Mouse (Mus musculus): ENCODE data around the gene Zdhhc14. TPM values are rescaled to one million over a fixed set of nuclear protein-coding genes. Genes with fewer than 3 reads are reported as not detected.
A peak's percentile ranks its signal among the peaks of the same experiment; 100 is the strongest.

Gene Zdhhc14
- polyA plus RNA-seq, 2 experiments, result 2.6 to 5.8 TPM

DNA sequence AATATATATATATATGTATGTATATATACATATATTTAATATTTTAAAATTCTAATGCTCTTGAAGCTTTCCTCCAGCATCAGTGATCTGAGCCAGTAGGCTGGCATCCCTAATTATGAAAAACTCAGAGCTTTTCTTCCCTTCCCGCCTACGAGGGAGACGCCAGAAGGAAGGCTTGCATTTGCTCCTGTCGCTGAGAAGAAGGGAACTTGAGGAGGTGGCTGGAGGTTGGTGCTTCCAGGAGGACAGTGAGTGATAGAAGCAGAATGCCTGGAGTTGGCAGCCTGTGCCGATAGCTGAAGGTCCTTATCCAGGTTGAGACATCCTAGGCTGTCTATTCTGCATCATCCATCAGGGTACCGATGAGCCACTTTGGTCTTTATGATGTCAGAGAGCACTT, 37.2 kb downstream of the Zdhhc14 start:
- Histone ChIP-seq H3K9me3 (ENCODE audit: control insufficient read depth, low read length) (no peaks in the 10 kb centered on the region), H3K4me2 (ENCODE audit: low read depth) (no peak overlapping the region), H3K4me1 (replicated peaks; ENCODE audit: control insufficient read depth in 2 of 2, insufficient read depth in 2 of 2, low read length in 1 of 2) (0 out of 4 replicates have a peak, but pooled peaks cover 0 to 5% of the 10 kb centered on the region in 2 experiments), H3K36me3 (replicated peaks; ENCODE audit: control insufficient read depth, insufficient read depth, low read depth) (no peaks in the 10 kb centered on the region), H3K27me3 (ENCODE audit: control insufficient read depth, insufficient read depth, low read length) (no peaks in the 10 kb centered on the region), H3K9ac (replicated peaks) (no peak overlapping the region), H3K27ac (no peak overlapping the region), H3K4me3 (ENCODE audit: insufficient read depth in 1 of 2, low read depth in 2 of 2, low read length in 2 of 2) (no peak overlapping the region)
- TF ChIP-seq CTCF (IDR thresholded peaks at IDR 0.05; ENCODE audit: low read depth) (no peak), EP300 (IDR thresholded peaks at IDR 0.05; ENCODE audit: low read depth) (no peak)
- DNase-seq (ENCODE audit: low read depth in 3 of 3, low spot score in 3 of 3), result no peak
- WGBS (ENCODE audit: insufficient replicate concordance), result 89% methylated on average over 6 of the region's 6 CpGs
- ATAC-seq (ENCODE audit: insufficient read depth), result no peak

DNA sequence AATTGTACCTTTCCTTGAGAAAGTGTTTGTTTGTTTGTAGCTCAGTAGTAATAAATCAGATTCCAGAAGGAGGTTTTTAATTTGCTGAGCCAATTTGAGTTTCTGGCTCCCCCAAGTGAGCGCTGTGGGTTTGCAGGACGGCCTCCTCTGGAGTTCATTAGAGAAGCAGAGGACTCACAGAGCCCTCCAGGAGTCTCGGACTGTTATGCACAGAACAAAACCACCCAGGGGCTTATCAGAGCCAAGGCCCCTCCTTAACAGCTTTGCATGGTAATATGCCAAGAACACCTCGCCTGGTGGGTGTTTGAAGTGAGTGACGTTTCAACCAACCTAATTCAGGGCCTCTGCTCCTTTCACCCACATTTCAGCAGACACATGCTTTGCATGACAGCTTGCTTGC, 40.5 kb downstream of the Zdhhc14 start:
- Histone ChIP-seq H3K27me3 (ENCODE audit: control insufficient read depth, insufficient read depth, low read length) (no peaks in the 10 kb centered on the region), H3K27ac (no peak overlapping the region), H3K36me3 (replicated peaks; ENCODE audit: control insufficient read depth, insufficient read depth, low read depth) (no peaks in the 10 kb centered on the region), H3K4me1 (replicated peaks; ENCODE audit: control insufficient read depth in 2 of 2, insufficient read depth in 2 of 2, low read length in 1 of 2) (0 out of 4 replicates have a peak, but pooled peaks cover 0 to 5% of the 10 kb centered on the region in 2 experiments), H3K4me2 (ENCODE audit: low read depth) (no peak overlapping the region), H3K4me3 (ENCODE audit: insufficient read depth in 1 of 2, low read depth in 2 of 2, low read length in 2 of 2) (no peak overlapping the region), H3K9ac (replicated peaks) (no peak overlapping the region), H3K9me3 (ENCODE audit: control insufficient read depth, low read length) (no peaks in the 10 kb centered on the region)
- DNase-seq (ENCODE audit: low read depth in 3 of 3, low spot score in 3 of 3) (no peak), ATAC-seq (ENCODE audit: insufficient read depth) (no peak)
- WGBS (ENCODE audit: insufficient replicate concordance), result 37% methylated on average over 5 of the region's 5 CpGs
- no peak for TF ChIP-seq CTCF (IDR thresholded peaks at IDR 0.05; ENCODE audit: low read depth)
- no peak for TF ChIP-seq EP300 (IDR thresholded peaks at IDR 0.05; ENCODE audit: low read depth)

GRCm38 (mm10) chr17:5535357-5535756, 43.0 kb downstream of the Zdhhc14 start:
- WGBS (ENCODE audit: insufficient replicate concordance), result 28% methylated on average over 4 of the region's 4 CpGs
- H3K4me1 ChIP-seq (replicated peaks; ENCODE audit: control insufficient read depth in 2 of 2, insufficient read depth in 2 of 2, low read length in 1 of 2), result 0 out of 4 replicates have a peak, but pooled peaks cover 0 to 2% of the 10 kb centered on the region in 2 experiments
- no peak for ATAC-seq (ENCODE audit: insufficient read depth)
- H3K36me3 ChIP-seq (replicated peaks; ENCODE audit: control insufficient read depth, insufficient read depth, low read depth), result no peaks in the 10 kb centered on the region
- H3K27ac ChIP-seq, result no peak overlapping the region
- TF ChIP-seq EP300 (IDR thresholded peaks at IDR 0.05; ENCODE audit: low read depth), result no peak
- peak; percentile 83 for TF ChIP-seq CTCF (IDR thresholded peaks at IDR 0.05; ENCODE audit: low read depth)
- no peaks in the 10 kb centered on the region for H3K27me3 ChIP-seq (ENCODE audit: control insufficient read depth, insufficient read depth, low read length)
- H3K9ac ChIP-seq (replicated peaks), result no peak overlapping the region
- no peaks in the 10 kb centered on the region for H3K9me3 ChIP-seq (ENCODE audit: control insufficient read depth, low read length)
- no peak overlapping the region for H3K4me3 ChIP-seq (ENCODE audit: insufficient read depth in 1 of 2, low read depth in 2 of 2, low read length in 2 of 2)
- H3K4me2 ChIP-seq (ENCODE audit: low read depth), result no peak overlapping the region
- DNase-seq (ENCODE audit: low read depth in 3 of 3, low spot score in 3 of 3), result peak in 1 of 3 experiments; percentile 24

- no peak for DNase-seq (ENCODE audit: low read depth in 3 of 3, low spot score in 3 of 3)
- no peaks in the 10 kb centered on the region for H3K36me3 ChIP-seq (replicated peaks; ENCODE audit: control insufficient read depth, insufficient read depth, low read depth)
- no peak overlapping the region for H3K4me2 ChIP-seq (ENCODE audit: low read depth)
- TF ChIP-seq EP300 (IDR thresholded peaks at IDR 0.05; ENCODE audit: low read depth) (no peak), CTCF (IDR thresholded peaks at IDR 0.05; ENCODE audit: low read depth) (no peak)
- no peak overlapping the region for H3K9ac ChIP-seq (replicated peaks)
- 72% methylated on average over 11 of the region's 12 CpGs for WGBS (ENCODE audit: insufficient replicate concordance)
- H3K4me1 ChIP-seq (replicated peaks; ENCODE audit: control insufficient read depth in 2 of 2, insufficient read depth in 2 of 2, low read length in 1 of 2), result 0 out of 4 replicates have a peak, but pooled peaks cover 0 to 2% of the 10 kb centered on the region in 2 experiments
- no peak for ATAC-seq (ENCODE audit: insufficient read depth)
- H3K4me3 ChIP-seq (ENCODE audit: insufficient read depth in 1 of 2, low read depth in 2 of 2, low read length in 2 of 2), result no peak overlapping the region
- no peak overlapping the region for H3K27ac ChIP-seq
- no peaks in the 10 kb centered on the region for H3K27me3 ChIP-seq (ENCODE audit: control insufficient read depth, insufficient read depth, low read length)
- H3K9me3 ChIP-seq (ENCODE audit: control insufficient read depth, low read length), result no peaks in the 10 kb centered on the region
These were observed 44.1 kb downstream of the Zdhhc14 start for GRCm38 (mm10) chr17:5536259-5537094.

DNA sequence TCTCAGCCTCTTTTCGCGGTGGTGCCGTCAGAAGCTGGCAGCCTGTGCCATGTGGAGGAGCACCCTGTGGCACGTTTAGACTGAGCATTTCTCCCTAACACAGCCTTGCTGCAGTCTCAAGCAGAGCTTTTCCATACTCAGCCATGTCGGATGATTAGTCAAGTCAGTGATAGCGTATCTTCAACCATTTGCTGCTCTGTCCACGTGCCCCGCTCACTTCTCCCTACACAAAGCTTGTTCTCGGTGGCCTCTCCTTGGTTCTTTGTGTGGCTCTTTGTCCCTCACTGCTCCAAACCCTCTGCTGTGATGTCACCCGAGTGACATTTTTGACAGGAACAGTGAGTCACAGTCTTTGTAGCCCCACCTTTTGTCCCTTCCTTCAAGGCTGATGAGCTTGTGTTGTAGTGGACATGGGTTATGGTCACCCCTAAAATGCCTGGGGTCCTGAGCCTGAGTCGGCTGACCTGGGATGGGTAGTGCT, 44.8 kb downstream of the Zdhhc14 start:
- Histone ChIP-seq H3K36me3 (replicated peaks; ENCODE audit: control insufficient read depth, insufficient read depth, low read depth) (no peaks in the 10 kb centered on the region), H3K27ac (no peak overlapping the region), H3K4me1 (replicated peaks; ENCODE audit: control insufficient read depth in 2 of 2, insufficient read depth in 2 of 2, low read length in 1 of 2) (peaks cover 0 to 5% of the 10 kb centered on the region in 2 experiments; a peak in 2 of 4 replicates), H3K4me3 (ENCODE audit: insufficient read depth in 1 of 2, low read depth in 2 of 2, low read length in 2 of 2) (no peak overlapping the region), H3K9me3 (ENCODE audit: control insufficient read depth, low read length) (no peaks in the 10 kb centered on the region), H3K9ac (replicated peaks) (no peak overlapping the region), H3K27me3 (ENCODE audit: control insufficient read depth, insufficient read depth, low read length) (no peaks in the 10 kb centered on the region), H3K4me2 (ENCODE audit: low read depth) (no peak overlapping the region)
- DNase-seq (ENCODE audit: low read depth in 3 of 3, low spot score in 3 of 3) (no peak), ATAC-seq (ENCODE audit: insufficient read depth) (no peak)
- WGBS (ENCODE audit: insufficient replicate concordance), result 73% methylated on average over 11 of the region's 11 CpGs
- no peak for TF ChIP-seq CTCF (IDR thresholded peaks at IDR 0.05; ENCODE audit: low read depth)
- TF ChIP-seq EP300 (IDR thresholded peaks at IDR 0.05; ENCODE audit: low read depth), result no peak
